Mouse (Mus musculus) inflammation-experienced regulatory T-cells, adult 6 months (primary cell): ENCODE measurements around the gene Rbm8a. TPM values are rescaled to one million over a fixed set of nuclear protein-coding genes. Genes with fewer than 3 reads are reported as not detected.

Experiments used
- ATAC-seq: one replicate; pipeline ENCODE4 v1.8.0; 2017
- polyA plus RNA-seq, 3 experiments: library from polyadenylated mRNA; unstranded; fragments of 100-300 nt; shearing (Covaris generic); gene quantifications; one replicate each; pipeline ENCODE4 v1.2.1; 2017

Rbm8a gene
- 100 to 1,000 TPM; 102 to 149 (median 134) TPM for polyA plus RNA-seq

DNA sequence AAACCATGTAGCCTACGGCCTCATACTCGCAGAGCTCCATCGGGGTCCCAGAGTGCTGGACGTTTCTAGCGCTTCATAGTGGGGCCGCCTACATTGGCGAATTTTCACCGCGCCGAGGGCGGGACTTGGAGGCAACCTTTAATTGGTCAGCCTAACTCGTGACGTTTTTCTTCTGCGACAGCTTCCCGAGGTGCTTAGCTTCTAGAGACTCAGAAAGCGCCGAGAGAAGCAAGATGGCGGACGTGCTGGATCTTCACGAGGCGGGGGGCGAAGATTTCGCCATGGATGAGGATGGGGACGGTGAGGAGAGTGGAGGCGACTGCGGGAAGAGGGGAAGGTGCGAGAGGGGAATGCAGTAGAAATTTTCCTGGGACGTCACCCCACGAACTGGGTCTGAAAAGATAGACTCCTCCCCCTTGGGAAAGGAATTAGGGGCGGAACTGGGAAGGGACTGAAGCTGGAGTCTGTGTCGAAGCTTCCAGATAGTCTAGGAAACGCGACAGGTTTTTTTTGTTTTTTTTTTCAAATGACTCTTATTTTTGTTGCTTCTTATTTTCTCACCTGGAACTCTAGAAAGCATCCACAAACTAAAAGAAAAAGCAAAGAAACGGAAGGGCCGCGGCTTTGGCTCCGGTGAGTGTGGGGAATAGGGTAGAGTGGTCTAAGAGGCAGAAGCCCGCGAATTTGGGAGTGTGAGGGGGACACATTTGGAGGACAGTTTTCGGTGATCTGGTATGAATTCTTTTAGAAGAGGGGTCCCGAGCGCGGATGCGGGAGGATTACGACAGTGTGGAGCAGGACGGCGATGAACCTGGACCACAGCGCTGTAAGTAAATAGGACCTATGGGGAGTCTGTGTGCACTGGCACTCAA, at the start of gene Rbm8a:
Gene Rbm8a (plus strand): TSS at position 205 of the 872 bp plus-strand sequence.
- ATAC-seq: peak; percentile 98

DNA sequence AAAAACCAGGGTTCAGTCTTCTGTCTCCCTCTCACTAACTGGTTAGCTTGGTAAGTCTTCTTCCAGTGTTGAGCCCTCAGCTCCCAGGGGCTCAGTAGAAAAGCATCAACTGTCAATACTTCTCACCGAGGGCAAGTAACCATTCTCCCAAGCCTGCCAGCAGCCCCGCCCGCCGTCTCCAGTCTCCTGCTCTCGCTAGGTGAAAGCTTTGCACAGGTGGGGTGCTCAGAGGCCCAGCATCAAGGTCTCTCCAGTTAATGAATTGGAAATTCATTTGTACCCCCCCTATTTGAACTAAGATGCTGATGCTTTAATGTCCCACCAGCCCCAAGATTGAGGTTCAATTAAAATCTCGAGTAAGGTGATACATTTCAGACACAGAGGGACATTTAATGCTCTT, 48.6 kb upstream of the Rbm8a start:
- ATAC-seq: no peak

DNA sequence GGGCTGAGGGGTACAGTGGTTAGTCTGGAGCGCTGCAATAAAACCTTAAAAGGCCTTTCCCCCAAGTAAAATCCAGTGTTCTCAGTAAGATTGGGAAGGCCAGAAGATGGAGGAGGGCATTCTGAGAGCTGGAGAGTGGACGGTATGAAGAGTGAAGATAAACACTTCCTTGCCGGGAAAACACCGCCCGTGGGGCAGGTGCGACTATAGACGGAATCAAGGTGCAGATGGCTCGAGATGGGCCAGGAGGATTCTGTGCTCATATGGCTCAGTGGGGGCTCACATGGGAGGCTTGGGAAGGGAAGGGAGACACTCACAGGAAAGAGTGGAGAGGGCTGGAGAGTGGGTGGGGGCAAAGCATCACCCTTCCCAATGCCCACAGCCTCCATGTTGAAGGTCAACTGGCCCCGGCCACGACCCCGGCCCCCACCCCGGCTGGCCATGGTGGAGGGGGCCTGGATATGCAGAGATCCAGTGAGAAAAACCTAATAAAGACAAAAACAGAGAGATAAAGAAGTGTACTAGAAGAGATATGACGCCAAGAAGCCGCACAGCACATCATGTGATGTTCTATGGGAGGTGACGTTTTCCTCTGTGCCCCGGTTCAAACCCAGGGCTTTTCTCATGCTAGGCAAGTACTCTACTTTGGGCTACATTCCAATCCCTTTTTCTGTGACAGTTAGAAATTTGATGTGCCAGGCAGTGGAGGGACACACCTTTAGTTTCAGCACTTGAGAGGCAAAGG, 47.8 kb upstream of the Rbm8a start:
- no peak for ATAC-seq

DNA sequence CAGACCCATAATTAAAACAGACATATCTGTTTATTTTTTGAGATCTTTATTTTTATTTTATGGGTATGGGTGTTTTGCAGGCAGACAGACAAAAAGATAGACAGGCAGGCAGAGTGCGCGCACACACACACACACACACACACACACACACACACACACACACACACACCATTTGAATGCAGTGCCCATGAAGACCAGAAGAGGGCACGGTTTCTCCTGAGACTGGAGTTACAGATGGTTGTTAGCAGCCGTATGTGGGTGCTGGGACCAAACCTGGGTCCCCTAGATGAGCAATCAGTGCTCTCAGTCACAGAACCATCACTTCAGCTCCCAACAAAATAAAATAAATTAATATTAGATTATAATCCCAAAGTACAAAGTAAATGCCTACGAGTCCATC, 46.3 kb upstream of the Rbm8a start:
- ATAC-seq: no peak

DNA sequence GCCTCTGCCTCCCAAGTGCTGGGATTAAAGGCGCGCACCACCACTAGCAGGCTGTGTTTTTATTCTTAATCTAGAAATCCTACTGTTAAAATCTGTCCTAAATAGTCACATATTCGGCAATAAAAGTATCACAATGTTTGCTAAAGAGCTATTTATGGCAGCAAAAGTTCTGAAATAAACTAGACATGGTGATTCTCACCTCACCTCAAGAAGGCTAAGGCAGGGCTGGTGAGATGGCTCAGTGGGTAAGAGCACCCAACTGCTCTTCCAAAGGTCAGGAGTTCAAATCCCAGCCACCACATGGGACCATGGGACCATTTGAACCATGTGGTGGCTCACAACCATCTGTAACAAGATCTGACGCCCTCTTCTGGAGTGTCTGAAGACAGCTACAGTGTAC, 39.1 kb upstream of the Rbm8a start:
- no peak for ATAC-seq

DNA sequence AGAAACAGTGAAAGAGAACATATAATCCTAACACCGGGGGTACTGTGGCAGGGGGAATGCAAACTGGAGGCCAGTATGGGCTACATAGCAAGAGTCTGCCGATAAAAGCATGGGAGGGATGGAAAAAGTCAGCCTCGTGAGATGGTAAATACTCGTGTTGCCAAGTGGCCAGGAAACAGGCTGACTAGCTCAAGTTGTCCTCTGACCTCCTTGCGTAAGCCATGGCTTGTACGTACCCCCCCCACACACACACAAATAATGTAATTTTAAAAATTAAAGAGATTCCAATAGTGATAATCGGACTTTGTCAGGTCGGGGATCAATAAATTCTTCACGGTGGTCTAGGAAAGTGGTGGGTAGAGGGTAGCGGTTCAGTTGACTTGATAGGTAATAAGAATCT, 36.4 kb upstream of the Rbm8a start:
- ATAC-seq: no peak

DNA sequence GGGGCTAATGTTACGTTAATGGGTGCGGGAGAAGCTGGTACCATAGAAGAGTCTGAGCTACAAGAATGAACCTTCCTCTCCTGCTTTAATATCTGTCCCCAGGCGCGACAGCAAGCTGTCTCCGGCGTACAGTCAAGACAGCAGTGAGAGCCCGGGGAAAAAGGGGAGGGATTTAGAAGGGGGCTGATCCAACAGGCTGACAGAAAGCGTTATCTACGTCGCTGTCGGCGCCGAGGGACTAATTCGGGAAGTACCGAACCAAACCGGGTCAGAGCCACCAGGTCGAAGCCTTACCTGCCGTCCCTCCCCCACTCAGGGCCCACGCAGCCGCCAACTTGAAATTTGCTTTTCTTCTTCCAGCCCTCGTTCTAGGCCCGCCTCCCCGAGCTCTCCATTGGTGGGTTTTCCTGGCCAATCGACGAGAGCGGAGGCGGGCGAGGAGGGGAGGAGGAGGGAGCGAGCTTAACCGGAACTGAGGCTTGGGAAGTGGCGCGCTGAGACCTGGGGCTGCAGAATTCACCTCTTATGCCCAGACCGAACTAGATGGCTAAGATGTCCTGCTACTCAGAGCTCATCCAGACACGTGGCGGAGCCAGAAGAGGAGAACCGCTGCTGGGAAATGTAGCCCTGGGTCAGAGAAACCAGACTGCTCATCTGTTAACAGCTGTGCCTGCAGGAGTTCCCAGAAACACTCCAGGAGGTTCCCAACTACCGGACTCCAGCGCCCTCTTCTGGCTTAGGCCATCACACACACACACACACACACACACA, 35.8 kb upstream of the Rbm8a start, which contains the start of gene Polr3gl:
Gene Polr3gl (minus strand): TSS at position 392 of the 771 bp plus-strand sequence.
- peak; percentile 91 for ATAC-seq

DNA sequence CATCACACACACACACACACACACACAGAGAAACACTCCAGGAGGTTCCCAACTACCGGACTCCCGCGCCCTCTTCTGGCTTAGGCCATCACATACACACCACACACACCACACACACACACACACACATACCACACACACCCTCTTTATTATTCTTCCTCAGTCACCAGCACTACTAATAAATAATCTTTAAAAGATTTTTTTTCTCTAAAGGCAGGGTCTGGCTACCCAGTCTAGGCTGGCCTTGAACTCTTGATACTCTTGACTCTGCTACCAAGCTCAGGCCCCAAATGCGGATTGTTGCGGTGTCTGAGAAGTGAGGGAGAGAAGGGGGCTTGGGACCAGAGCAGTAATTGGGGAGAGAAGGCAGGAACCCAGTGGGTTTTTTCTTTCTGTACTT, 34.9 kb upstream of the Rbm8a start:
- no peak for ATAC-seq

DNA sequence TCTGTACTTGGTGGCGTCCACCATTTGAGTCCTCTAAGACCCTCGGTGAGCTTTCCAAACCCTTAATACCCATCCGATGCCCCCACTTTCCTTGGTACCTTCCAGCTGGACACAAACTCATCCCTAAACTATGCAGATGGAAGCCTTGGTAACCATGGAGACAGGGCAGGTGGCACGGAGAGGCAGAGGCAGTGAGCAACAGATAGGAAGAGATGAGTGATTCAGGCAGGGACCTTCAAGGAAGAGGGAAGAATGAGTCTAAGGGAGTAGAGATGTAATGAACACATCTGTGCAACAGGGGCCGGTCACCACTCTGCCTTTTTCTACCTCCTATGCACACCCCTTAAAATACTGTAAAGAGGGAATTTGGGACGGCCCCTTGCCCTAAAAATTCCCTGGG, 34.1 kb upstream of the Rbm8a start:
- no peak for ATAC-seq

DNA sequence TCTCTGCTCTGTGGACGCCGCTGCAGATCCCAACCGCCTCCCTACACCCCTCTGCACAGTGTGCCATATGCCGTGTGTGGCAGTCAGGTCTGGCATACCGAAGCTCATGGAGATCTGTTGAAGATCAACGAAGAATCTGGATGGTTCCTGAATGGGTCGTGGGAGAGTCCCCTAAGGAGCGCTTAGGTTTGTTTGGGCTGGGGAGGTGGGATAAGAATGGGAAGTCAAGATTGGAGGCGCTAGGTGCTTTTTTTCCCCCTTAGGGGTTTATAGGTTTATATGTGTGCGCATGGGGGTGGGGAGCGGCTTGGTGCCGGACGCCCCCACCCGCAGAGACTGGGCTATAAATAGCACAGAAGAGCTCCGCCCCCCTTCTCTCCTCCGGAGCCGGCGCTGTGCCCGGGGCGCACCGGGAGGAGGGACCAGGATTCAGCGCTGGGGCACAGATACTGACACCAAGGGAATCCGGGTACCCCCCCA, 33.5 kb upstream of the Rbm8a start, which contains the start of gene Ankrd34a:
Gene Ankrd34a (plus strand): TSS at position 409 of the 480 bp plus-strand sequence.
- ATAC-seq: no peak

DNA sequence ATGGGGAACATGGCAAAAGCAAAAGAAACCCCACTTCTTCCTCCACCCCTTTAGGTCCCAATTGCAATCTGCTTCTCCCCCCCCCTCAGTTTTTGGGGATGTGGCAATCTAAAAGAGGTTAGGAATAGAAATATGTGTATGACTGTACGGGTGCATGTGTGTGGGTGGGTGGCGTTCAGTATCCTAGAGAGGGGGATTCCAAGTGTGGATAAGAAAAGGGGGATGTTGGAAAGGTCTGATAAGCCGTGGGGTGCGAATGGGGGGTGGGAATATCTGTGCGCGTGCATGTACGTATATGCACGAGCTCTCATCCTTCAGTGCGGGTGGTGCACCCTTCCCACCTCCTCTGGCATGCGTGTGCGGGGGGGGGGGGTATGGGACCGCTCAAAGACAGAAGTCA, 32.9 kb upstream of the Rbm8a start:
- no peak for ATAC-seq

DNA sequence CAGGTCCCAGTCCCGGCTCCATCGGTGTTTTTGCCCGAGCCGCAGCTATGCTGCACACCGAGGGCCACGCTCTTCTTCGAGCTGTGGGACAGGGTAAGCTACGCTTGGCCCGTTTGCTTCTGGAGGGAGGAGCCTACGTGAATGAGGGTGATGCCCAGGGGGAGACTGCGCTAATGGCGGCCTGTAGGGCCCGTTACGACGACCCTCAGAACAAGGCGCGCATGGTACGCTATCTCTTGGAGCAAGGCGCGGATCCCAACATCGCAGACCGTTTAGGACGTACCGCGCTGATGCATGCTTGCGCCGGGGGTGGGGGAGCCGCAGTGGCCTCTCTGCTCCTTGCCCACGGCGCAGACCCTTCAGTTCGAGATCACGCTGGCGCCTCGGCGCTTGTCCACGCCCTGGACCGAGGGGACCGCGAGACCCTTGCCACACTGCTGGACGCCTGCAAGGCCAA, 32.3 kb upstream of the Rbm8a start:
- ATAC-seq: no peak

DNA sequence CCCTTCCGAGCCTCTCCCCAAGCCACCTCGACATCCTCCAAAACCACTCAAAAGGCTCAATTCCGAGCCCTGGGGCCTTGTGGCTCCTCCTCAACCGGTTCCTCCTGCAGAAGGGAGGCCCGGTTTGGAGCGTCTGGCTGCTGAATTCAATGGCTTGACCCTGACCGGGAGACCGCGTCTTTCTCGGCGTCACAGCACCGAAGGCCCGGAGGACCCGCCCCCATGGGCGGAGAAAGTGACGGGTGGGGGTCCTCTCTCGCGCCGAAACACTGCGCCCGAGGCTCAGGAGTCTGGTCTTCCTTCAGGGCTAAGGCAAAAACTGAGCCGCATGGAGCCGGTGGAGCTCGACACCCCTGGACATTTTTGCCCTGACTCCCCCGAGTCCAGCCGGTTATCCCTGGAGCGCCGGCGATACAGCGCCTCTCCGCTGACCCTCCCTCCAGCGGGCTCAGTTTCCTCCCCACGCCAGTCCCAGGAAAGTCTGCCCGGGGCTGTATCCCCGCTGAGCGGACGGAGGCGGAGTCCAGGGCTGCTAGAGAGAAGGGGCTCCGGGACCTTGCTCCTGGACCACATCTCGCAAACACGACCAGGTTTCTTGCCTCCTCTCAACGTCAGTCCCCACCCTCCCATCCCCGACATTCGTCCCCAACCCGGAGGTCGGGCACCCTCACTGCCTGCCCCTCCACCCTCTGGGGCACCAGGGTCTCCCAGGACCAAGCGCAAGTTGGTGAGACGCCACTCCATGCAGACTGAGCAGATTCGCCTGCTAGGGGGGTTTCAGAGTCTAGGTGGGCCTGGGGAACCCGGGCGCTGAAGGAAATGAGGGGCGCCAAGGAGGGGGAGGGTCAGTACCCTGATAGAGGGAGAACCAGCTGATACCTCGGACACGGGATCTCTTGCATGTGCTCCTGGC, 31.3 kb upstream of the Rbm8a start:
- no peak for ATAC-seq

DNA sequence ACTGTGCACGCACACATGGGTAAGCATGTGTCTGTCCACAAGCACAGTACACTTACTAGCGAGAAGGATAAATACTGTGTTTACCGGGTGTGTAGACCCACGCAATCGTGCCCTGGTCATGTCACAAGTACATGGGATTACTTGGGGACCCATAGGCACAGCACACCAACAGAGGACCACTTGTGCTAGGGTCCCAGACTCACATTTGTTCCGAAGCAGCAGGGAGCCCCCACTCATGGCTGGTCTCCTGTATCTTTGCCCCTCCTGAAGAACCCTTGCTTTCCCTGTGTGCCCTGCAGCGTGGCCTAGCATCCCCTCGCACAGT, 30.7 kb upstream of the Rbm8a start:
- no peak for ATAC-seq

DNA sequence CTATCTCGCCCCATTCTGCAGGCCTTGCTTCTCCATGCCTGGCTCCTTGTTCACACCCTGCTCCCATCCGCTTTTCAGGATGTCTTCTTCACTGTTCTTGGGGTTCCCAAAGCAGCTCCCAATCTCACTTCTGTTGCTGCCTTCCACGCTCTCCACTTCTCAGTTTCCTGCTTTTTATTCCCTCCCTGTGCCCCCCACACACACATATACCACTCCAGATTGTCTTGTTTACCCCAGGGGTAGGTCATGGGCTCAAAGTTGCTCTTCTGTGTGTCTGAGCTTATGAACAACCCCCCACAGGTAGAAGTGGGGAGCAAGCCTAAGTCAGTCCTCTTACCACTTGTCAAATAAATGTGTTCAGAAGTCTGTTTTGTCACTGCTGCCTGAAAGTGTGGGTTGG, 30.3 kb upstream of the Rbm8a start:
- ATAC-seq: no peak

DNA sequence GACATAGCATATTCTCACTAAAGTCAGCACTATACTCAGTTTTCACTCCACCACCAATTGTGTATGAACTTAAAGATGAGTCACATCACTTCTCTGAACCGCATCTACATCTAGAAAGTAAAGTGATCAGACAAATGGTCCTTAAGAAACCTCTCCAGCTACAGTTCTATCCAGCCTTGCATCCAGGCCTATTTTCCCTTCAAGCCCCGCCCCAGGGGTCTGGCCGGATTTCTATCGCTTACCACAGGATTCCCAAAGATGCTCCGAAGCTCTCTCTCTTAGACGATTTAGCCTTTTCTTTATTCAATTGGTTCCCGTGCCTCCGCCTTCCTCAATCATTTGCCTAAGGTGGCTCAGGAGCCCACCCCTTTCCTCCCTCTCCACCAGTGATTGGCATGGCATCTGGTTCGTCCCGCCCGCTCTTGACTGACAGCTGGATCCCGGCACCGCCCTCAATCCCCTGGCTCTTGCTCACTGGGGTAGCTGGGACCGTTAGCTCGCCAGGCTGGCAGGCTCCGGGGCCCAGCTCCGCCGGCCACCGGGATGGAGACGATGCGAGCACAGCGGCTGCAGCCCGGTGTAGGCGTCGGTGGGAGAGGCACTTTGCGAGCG, 29.0 kb upstream of the Rbm8a start, which contains the start of gene Lix1l:
Gene Lix1l (plus strand): TSS at position 511 of the 612 bp plus-strand sequence.
- ATAC-seq: peak; percentile 92

DNA sequence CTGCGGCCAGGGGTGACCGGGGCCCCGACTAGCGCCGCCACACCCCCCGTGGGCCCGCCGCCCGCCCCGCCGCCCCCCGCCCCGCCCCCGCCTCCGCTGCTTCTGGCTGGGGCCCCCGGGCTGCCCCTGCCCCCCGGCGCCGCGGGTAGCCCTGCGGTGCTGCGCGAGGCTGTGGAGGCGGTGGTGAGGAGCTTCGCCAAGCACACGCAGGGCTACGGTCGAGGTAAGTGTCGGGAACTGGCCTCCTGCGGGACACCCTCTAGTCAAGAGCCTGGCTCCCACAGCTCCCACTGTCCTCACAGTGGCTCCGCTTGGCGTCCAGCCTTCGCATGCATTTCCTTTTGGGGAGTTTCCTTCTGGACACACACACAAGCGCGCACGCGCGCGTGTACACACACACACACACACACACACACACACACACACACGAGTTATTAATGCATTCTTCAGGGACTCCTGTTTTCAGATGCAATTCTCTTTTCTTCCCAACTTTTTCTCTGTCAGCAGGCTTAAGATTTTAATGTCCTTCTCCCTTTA, 28.4 kb upstream of the Rbm8a start:
- peak; percentile 5 for ATAC-seq

DNA sequence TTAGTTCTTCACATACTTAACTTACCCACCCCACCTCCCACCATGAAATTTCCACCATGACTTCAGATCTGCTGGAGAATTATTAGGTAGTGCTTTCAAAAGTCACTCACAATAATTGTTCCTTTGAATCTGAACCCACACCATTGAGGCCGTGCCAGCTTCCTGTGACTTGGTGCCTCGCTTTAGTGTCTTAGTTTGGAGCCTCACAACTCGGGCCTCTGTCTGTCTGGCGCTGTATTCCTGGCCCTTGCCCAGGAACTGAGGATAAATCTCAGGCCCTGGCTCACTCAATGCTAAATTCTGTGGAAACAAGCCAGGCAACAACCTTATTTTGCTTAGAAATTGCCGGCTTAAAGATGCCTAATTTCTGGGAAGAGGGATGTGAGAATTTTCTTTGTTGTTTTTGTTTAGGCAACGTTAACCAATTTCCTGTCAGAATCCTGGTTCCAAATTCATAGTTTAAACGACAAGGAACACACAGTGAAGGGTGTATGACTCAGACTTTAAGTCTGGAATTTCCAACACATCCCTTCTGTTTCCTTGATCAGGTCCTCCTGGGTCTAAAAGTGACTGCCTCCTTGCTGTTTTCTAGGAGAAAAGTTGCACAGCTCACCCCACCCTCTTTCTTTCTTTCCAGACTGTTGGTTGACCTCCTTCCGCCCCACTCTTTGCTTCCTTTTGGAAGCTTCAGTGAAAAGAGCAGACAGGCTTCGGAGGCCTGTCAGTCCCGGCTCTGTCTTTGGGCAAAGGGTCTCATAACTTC, 27.6 kb upstream of the Rbm8a start:
- no peak for ATAC-seq

DNA sequence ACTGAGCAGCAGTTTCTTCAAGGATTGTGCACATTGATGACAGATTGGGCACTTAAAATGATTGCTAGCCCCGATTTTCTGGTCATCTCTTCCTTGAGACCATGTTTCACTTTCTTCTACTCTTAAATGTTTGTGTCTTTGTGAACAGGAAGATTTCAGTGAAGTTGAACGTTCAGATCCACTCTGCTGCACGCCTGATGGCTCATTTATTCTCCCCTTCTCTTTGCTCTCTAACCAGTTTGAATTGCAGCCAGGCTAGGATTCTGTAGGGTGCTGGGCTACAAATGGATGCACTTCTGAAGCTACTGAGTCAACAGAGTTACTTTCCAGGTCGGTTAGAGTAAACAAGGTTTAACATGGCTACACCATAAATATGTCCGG, 27.0 kb upstream of the Rbm8a start:
- no peak for ATAC-seq

DNA sequence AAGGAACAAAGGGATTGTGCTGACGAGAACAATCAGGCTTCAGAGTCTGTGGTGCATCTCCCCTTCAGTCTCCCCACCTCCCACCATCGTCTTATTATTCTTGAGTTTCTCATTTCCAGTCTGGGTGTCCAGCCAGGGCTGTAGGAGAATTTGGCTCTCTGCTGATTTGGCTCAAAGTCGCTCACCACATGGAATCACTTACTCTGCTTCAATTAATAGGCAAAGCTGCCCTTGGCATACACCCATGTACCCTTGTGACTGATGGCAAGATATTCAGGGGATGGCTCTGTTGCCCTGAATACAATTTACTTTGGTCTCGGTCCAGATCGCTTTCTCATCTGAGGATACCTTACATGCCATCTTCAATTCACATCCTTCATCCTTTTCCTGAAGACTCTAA, 26.4 kb upstream of the Rbm8a start:
- ATAC-seq: no peak
